Mouse (Mus musculus): ENCODE measurements at regions not wholly inside any gene's neighbourhood (a gene's known extent, or its start where the extent isn't known, plus 50 kb on each side); places are given as distances from the start of the nearest gene placed in this dataset.

- Histone ChIP-seq H3K27me3 (ENCODE audit: control insufficient read depth, insufficient read depth, low read length) (no peaks in the 10 kb centered on the region), H3K36me3 (ENCODE audit: control insufficient read depth, insufficient read depth, low read length) (no peaks in the 10 kb centered on the region), H3K4me1 (ENCODE audit: control insufficient read depth, insufficient read depth, low read length) (no peaks in the 10 kb centered on the region), H3K9ac (ENCODE audit: low read depth, low read length, severe bottlenecking) (no peak overlapping the region), H3K9me3 (ENCODE audit: control insufficient read depth, low read length) (no peaks in the 10 kb centered on the region), H3K27ac (replicated peaks; ENCODE audit: low read depth, low read length) (no peak overlapping the region), H3K4me2 (replicated peaks; ENCODE audit: low read depth, low read length, severe bottlenecking) (no peak overlapping the region), H3K4me3 (replicated peaks; ENCODE audit: low read length) (no peak overlapping the region)
- WGBS = 43% methylated on average over 1 of the region's 1 CpGs
- ATAC-seq (ENCODE audit: low FRiP score, low read depth) = no peak
- no peak for DNase-seq (ENCODE audit: low spot score)
- no peak for TF ChIP-seq POLR2A (IDR thresholded peaks at IDR 0.05; ENCODE audit: borderline replicate concordance, extremely low read depth, insufficient read depth, insufficient read length)
Observed at GRCm38 (mm10) chr17:60738211-60738610, 1725.0 kb upstream of the Nudt12 start.

GRCm38 (mm10) chr17:60720138-60720537, 1707.0 kb upstream of the Nudt12 start:
- Histone ChIP-seq H3K27me3 (ENCODE audit: control insufficient read depth, insufficient read depth, low read length) (no peaks in the 10 kb centered on the region), H3K4me3 (replicated peaks; ENCODE audit: low read length) (no peak overlapping the region), H3K9ac (ENCODE audit: low read depth, low read length, severe bottlenecking) (no peak overlapping the region), H3K4me2 (replicated peaks; ENCODE audit: low read depth, low read length, severe bottlenecking) (no peak overlapping the region), H3K4me1 (ENCODE audit: control insufficient read depth, insufficient read depth, low read length) (no peaks in the 10 kb centered on the region), H3K36me3 (ENCODE audit: control insufficient read depth, insufficient read depth, low read length) (no peaks in the 10 kb centered on the region), H3K27ac (replicated peaks; ENCODE audit: low read depth, low read length) (no peak overlapping the region), H3K9me3 (ENCODE audit: control insufficient read depth, low read length) (no peaks in the 10 kb centered on the region)
- no peak for ATAC-seq (ENCODE audit: low FRiP score, low read depth)
- no peak for DNase-seq (ENCODE audit: low spot score)
- WGBS = 87% methylated on average over 2 of the region's 2 CpGs
- TF ChIP-seq POLR2A (IDR thresholded peaks at IDR 0.05; ENCODE audit: borderline replicate concordance, extremely low read depth, insufficient read depth, insufficient read length) = no peak

- no peak overlapping the region for H3K27ac ChIP-seq (replicated peaks; ENCODE audit: low read depth, low read length)
- H3K4me3 ChIP-seq (replicated peaks; ENCODE audit: low read length) = no peak overlapping the region
- TF ChIP-seq POLR2A (IDR thresholded peaks at IDR 0.05; ENCODE audit: borderline replicate concordance, extremely low read depth, insufficient read depth, insufficient read length) = no peak
- no peaks in the 10 kb centered on the region for H3K36me3 ChIP-seq (ENCODE audit: control insufficient read depth, insufficient read depth, low read length)
- no peaks in the 10 kb centered on the region for H3K9me3 ChIP-seq (ENCODE audit: control insufficient read depth, low read length)
- H3K4me2 ChIP-seq (replicated peaks; ENCODE audit: low read depth, low read length, severe bottlenecking) = no peak overlapping the region
- DNase-seq (ENCODE audit: low spot score) (no peak), ATAC-seq (ENCODE audit: low FRiP score, low read depth) (no peak)
- H3K9ac ChIP-seq (ENCODE audit: low read depth, low read length, severe bottlenecking) = no peak overlapping the region
- no peaks in the 10 kb centered on the region for H3K27me3 ChIP-seq (ENCODE audit: control insufficient read depth, insufficient read depth, low read length)
- H3K4me1 ChIP-seq (ENCODE audit: control insufficient read depth, insufficient read depth, low read length) = no peaks in the 10 kb centered on the region
Observed at GRCm38 (mm10) chr17:60717931-60718621, 1704.9 kb upstream of the Nudt12 start.

GRCm38 (mm10) chr17:60717494-60717893, 1704.3 kb upstream of the Nudt12 start:
- H3K9ac ChIP-seq (ENCODE audit: low read depth, low read length, severe bottlenecking) = no peak overlapping the region
- ATAC-seq (ENCODE audit: low FRiP score, low read depth) = no peak
- no peaks in the 10 kb centered on the region for H3K4me1 ChIP-seq (ENCODE audit: control insufficient read depth, insufficient read depth, low read length)
- 72% methylated on average over 2 of the region's 2 CpGs for WGBS
- no peak for TF ChIP-seq POLR2A (IDR thresholded peaks at IDR 0.05; ENCODE audit: borderline replicate concordance, extremely low read depth, insufficient read depth, insufficient read length)
- H3K4me2 ChIP-seq (replicated peaks; ENCODE audit: low read depth, low read length, severe bottlenecking) = no peak overlapping the region
- no peak overlapping the region for H3K27ac ChIP-seq (replicated peaks; ENCODE audit: low read depth, low read length)
- H3K27me3 ChIP-seq (ENCODE audit: control insufficient read depth, insufficient read depth, low read length) = no peaks in the 10 kb centered on the region
- H3K9me3 ChIP-seq (ENCODE audit: control insufficient read depth, low read length) = no peaks in the 10 kb centered on the region
- no peak overlapping the region for H3K4me3 ChIP-seq (replicated peaks; ENCODE audit: low read length)
- no peaks in the 10 kb centered on the region for H3K36me3 ChIP-seq (ENCODE audit: control insufficient read depth, insufficient read depth, low read length)
- DNase-seq (ENCODE audit: low spot score) = no peak

Measured in limb, embryonic 14.5 days (tissue).